Mouse (Mus musculus) kidney, adult 11 months (tissue): ENCODE data around the gene Prkab1.
A peak's percentile ranks its signal among the peaks of the same experiment; 100 is the strongest.

Experiments used
- DNase-seq: peaks from one replicate; pipeline ENCODE4 v3.0.0; 2022

Gene Prkab1

GRCm38 (mm10) chr5:116017391-116017790 lies 6.9 kb downstream of the Prkab1 start:
- DNase-seq: no peak

GRCm38 (mm10) chr5:116016542-116016941 lies 7.8 kb downstream of the Prkab1 start:
- no peak for DNase-seq

GRCm38 (mm10) chr5:116014237-116014636 lies 10.1 kb downstream of the Prkab1 start:
- no peak for DNase-seq

GRCm38 (mm10) chr5:116013821-116014220 lies 10.5 kb downstream of the Prkab1 start:
- DNase-seq: no peak

GRCm38 (mm10) chr5:116012503-116012902 lies 11.8 kb downstream of the Prkab1 start:
- no peak for DNase-seq

- DNase-seq: no peak
Observed at GRCm38 (mm10) chr5:116011700-116012099, 12.6 kb downstream of the Prkab1 start.

GRCm38 (mm10) chr5:116009884-116010627 lies 14.3 kb downstream of the Prkab1 start:
- peak; percentile 42 for DNase-seq

DNA sequence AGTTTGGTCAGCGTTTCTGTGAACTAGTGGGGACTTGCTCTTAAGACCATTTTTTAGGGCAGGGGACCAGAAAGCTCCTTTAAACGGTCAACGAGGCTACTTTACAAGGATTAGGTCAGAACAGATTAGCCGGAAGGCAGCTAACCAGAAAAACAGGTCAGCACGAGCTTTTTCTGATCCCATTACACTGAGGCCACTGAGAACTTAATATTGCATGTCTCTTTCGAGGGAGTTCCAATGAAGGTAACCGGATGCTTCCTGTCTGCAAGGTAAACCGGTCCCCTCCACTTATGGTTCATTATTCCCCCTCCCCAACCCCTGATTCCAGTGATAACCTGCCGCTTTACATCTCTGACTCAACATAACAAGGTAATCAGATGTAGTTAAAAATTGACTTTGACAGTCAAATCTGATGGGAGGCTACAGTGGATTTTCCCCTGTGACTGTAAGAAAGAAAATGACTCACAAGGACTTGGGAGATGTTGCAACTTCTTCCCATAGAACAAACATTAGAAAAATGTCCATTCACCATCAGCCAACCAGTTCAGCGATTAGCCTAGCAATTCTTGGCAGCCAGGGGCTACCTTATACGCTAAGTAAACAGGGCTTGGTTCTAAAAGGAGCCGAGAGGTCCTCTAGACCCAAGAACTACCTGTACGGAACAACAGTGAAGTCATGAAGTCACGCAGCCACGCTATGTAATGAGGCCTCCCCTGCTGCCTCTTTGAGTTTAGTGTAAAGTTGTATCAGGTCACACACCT lies 15.0 kb downstream of the Prkab1 start:
- DNase-seq: peak; percentile 46

DNA sequence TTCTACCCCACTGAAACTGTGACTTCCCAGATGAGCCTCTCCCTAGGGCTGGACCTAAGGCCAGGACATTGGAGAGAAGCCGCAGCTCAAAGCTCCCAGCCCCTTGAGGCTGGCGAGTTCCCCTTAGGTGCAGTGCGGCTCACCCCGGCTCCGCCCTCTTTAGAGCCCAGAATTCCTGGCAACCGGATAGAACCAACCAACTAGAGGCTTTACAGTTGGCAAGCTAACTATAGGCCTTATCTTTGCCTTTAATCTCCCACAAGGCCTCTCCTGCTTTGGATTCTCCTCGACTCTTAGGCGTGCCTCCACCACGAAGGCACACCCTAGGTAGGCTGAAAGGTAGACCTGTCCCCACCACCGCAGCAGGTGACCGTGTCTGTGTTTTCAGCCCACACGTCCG lies 16.6 kb downstream of the Prkab1 start:
- peak; percentile 37 for DNase-seq

- no peak for DNase-seq
Observed at GRCm38 (mm10) chr5:116006324-116007099, 17.8 kb downstream of the Prkab1 start.

GRCm38 (mm10) chr5:116004271-116004670 lies 20.0 kb downstream of the Prkab1 start:
- no peak for DNase-seq

DNA sequence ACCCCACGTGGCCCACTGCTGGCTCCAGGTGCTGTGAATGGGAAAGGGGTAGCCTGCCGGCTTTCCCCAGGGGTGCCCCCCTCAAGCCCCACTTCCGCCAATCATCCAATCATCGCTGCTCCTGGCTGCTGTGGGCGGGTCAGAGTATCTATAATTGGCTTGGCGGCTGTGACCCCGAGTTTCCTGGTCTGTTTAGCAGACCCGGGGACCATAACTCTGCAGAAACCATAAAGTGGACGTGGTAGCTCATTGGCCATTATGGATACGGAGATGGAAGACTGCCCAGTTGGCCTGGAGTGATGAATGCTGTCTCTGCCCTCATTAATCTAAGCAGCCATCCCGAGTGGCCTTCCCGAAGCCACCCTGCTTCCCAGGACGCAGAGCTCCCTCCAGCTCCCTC lies 20.5 kb downstream of the Prkab1 start:
- DNase-seq: no peak

DNA sequence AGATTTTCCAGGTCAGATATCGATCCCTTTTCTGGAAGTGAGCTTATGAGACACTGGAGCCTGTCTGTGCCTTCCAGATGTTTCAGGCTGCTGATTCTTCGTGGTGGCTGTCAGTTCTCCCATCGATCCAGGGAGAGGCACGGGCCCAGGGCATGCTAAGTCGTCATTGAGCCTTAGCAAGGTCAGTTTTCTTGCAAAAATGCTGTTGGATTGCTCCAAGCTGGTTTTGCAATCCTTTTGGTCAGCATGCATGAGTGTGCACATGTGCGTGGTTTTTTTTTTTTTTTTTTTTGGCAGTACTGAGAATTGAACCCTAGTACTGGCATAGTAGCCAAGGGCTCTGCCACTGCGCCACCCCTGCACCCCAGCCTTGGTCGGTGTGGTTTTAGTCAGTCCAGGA lies 21.2 kb downstream of the Prkab1 start:
- no peak for DNase-seq

GRCm38 (mm10) chr5:115997376-115997775 lies 26.9 kb downstream of the Prkab1 start:
- DNase-seq: no peak

DNA sequence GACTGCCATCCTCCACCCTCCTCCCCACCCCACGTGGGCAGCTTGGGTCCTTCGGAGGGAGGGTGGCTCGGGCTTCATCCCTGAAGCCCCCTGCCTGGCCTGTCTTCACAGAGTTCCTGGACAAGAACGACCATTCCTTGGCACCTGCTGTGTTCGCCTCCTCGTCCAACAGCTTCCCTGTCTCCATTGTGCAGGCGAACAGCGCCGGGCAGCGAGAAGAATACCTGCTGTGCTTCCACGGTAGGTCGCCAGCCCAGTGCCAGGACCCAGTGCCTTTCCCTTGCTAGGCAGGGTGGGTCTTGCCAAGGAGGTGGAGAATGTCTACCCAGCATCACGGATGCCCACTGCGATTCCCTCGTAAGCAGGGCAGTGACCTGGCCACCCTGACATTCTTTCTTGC lies 30.2 kb downstream of the Prkab1 start:
- no peak for DNase-seq

DNA sequence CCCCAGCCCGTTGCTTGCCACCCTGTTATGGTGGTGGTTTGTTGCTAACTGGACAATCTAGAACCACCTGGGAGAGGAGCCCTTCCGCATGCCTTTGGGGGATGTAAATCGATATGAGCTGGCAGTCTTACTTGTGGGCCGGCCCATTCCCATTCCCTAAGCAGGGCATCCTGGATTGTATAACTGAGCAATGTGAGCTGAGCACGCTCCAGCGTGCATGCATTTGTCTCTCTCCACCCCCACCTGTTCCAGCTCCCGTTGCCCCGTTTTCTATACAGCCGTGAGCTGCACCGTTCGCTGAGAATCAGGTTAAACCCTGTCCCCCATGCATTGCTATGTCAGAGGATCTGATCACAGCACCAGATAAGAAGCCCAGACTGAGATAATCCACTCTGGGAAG lies 32.6 kb downstream of the Prkab1 start:
- no peak for DNase-seq

GRCm38 (mm10) chr5:115987284-115987683 lies 37.0 kb downstream of the Prkab1 start:
- no peak for DNase-seq

GRCm38 (mm10) chr5:115985101-115985500 lies 39.2 kb downstream of the Prkab1 start:
- DNase-seq: no peak

DNA sequence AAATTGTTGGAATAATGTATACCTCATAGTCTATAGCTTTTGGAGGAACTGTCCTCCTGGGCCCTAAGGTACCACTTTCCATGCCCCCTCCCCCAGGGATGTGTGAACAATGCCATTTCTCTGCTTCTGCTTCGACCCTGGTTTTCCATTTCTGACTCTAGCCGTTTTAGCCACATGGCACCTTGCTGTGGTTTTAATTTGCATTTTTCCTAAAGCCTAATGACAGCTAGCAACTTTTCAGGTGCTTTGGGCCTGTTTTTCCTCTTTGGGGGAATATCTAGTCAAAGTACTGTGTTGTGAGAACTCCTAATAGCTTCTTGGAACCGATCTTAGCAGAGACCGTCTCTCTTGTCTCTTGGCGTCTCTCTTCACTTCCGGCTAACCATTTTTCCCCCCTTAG lies 39.9 kb downstream of the Prkab1 start:
- DNase-seq: no peak

GRCm38 (mm10) chr5:115982671-115983373 lies 41.5 kb downstream of the Prkab1 start:
- DNase-seq: peak; percentile 56

DNA sequence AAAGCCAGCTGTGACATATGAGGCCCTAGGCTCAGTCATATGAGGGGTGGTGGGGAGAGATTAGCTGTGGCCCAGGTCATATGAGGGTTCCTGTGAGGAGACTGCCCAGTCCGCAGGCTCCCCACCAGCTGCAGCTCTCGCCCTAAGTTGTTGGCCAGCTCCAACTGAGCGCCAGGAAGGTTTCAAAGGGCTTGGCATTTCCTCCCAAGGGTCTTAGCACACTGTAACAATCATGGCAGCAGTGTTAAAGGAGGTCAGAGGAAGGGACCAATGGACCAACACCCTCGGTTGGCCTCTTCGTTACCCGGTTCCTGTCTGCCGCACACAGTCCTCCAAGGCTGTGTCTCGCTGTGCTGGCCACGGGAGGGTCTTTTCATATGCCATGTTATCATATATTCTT lies 43.8 kb downstream of the Prkab1 start:
- DNase-seq: no peak

DNA sequence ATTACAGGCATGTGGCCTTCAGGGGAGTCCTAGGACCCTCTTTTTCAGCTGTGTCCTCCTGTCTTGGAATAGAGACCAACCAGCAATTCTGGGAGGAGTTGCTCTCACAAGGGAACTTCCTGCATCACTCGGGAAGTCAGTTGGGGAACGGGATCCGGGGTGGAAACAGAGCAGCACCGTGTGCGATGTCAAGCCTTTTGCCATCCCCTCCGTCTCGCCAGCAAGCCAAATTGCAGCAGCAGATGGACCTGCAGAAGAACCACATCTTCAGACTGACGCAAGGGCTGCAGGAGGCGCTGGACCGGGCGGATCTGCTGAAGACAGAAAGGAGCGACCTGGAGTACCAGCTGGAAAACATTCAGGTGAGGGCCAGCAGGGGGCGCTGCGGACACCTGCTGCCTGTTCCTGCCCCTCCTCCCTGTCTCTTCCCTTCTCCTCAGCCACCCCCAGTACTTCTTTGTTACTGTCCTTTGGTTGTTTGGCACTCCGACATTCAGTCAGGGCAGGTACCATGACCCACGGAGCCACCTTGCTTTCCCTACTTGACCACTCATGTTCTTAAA lies 45.1 kb downstream of the Prkab1 start:
- no peak for DNase-seq

GRCm38 (mm10) chr5:115978255-115978654 lies 46.1 kb downstream of the Prkab1 start:
- DNase-seq: no peak
